Mouse (Mus musculus): Measurements from ENCODE around the gene Tns3.
"Not testable (repeated sequence)": the region's sequence is repeated elsewhere in the genome, so short reads cannot be mapped to it uniquely, and the experiment has no call there.

Tns3 gene

GRCm38 (mm10) chr11:8622668-8623067 lies 41.7 kb downstream of the Tns3 start:
- DNase-seq (ENCODE audit: inconsistent ontology term) = no peak

- DNase-seq (ENCODE audit: inconsistent ontology term) = not testable (repeated sequence)
These were observed 45.2 kb downstream of the Tns3 start for GRCm38 (mm10) chr11:8619111-8619510.

- no peak for DNase-seq (ENCODE audit: inconsistent ontology term)
These were observed 46.0 kb downstream of the Tns3 start for GRCm38 (mm10) chr11:8618301-8618700.

- DNase-seq (ENCODE audit: inconsistent ontology term) = no peak
These were observed 48.9 kb downstream of the Tns3 start for GRCm38 (mm10) chr11:8615436-8615835.

GRCm38 (mm10) chr11:8610456-8610855 lies 53.9 kb downstream of the Tns3 start:
- no peak for DNase-seq (ENCODE audit: inconsistent ontology term)

GRCm38 (mm10) chr11:8609873-8610272 lies 54.5 kb downstream of the Tns3 start:
- DNase-seq (ENCODE audit: inconsistent ontology term) = no peak

- DNase-seq (ENCODE audit: inconsistent ontology term) = no peak
These were observed 57.2 kb downstream of the Tns3 start for GRCm38 (mm10) chr11:8607123-8607522.

- DNase-seq (ENCODE audit: inconsistent ontology term) = no peak
These were observed 59.4 kb downstream of the Tns3 start for GRCm38 (mm10) chr11:8604789-8605569.

- DNase-seq (ENCODE audit: inconsistent ontology term) = no peak
These were observed 61.7 kb downstream of the Tns3 start for GRCm38 (mm10) chr11:8602606-8603005.

- DNase-seq (ENCODE audit: inconsistent ontology term) = peak; percentile 59
These were observed 62.9 kb downstream of the Tns3 start for GRCm38 (mm10) chr11:8601411-8601821.

- no peak for DNase-seq (ENCODE audit: inconsistent ontology term)
These were observed 68.7 kb downstream of the Tns3 start for GRCm38 (mm10) chr11:8595642-8596041.

GRCm38 (mm10) chr11:8593172-8593571 lies 71.2 kb downstream of the Tns3 start:
- DNase-seq (ENCODE audit: inconsistent ontology term) = no peak

GRCm38 (mm10) chr11:8591271-8591670 lies 73.1 kb downstream of the Tns3 start:
- no peak for DNase-seq (ENCODE audit: inconsistent ontology term)

GRCm38 (mm10) chr11:8589226-8589905 lies 75.0 kb downstream of the Tns3 start:
- peak; percentile 96 for DNase-seq (ENCODE audit: inconsistent ontology term)

- no peak for DNase-seq (ENCODE audit: inconsistent ontology term)
These were observed 76.4 kb downstream of the Tns3 start for GRCm38 (mm10) chr11:8587941-8588340.

- DNase-seq (ENCODE audit: inconsistent ontology term) = no peak
These were observed 77.2 kb downstream of the Tns3 start for GRCm38 (mm10) chr11:8586996-8587644.

- DNase-seq (ENCODE audit: inconsistent ontology term) = no peak
These were observed 78.0 kb downstream of the Tns3 start for GRCm38 (mm10) chr11:8586374-8586773.

GRCm38 (mm10) chr11:8585686-8586085 lies 78.6 kb downstream of the Tns3 start:
- DNase-seq (ENCODE audit: inconsistent ontology term) = no peak

GRCm38 (mm10) chr11:8584925-8585324 lies 79.4 kb downstream of the Tns3 start:
- DNase-seq (ENCODE audit: inconsistent ontology term) = peak; percentile 49

GRCm38 (mm10) chr11:8584307-8584706 lies 80.0 kb downstream of the Tns3 start:
- no peak for DNase-seq (ENCODE audit: inconsistent ontology term)

GRCm38 (mm10) chr11:8583137-8583536 lies 81.2 kb downstream of the Tns3 start:
- no peak for DNase-seq (ENCODE audit: inconsistent ontology term)

- DNase-seq (ENCODE audit: inconsistent ontology term) = no peak
These were observed 82.0 kb downstream of the Tns3 start for GRCm38 (mm10) chr11:8582101-8582920.

Data from Muller cell, postnatal 12 days (primary cell).